Mouse (Mus musculus): ENCODE measurements around the gene Emc7.

Gene Emc7

GRCm38 (mm10) chr2:112520526-112521482 lies 66.0 kb downstream of the Emc7 start:
- DNase-seq (ENCODE audit: low read depth): no peak

All from 416B (cell line).